Mouse (Mus musculus): ENCODE measurements around the gene Slc6a12. TPM values are rescaled to one million over a fixed set of nuclear protein-coding genes. Genes with fewer than 3 reads are reported as not detected.

Gene Slc6a12
- 0.10 TPM in 1 of 2 replicates, not detected in the other for total RNA-seq (2017)

DNA sequence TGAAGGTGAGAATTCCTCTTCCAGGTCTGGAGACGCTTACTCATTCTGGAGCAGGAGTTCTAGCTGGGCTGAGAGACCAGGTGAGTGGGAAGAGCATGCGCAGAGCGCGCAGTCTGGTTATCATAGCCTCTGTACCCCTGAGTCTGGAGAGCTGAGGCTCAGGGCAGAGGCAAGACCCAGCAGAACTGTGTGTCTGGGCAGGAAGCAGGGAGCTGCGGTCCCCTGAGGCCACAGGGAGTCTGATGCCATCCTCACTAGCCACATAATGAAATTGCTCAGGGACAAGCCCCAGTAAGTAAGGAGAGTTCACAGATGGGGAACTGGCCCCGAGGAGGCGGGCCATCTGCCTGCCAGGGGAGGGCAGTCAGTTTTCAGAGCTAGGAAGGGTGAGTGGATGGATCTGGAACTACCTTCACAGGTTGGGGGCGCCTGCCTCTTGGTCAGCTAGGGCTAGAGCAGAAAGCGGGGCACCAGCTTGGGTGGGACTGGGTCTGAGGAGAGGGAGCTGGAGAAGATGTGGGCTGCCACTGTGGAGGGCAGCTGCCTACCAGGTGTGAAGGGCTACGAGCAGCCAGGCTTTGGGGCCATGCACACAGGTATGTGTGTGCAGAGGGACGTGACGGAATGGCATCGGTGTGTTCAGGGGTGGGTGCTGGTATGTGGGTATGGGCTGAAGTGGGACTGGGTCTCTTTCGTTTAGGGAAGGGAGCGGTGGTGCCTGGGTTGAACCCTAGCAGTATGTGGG is at the start of gene Slc6a12:
Gene Slc6a12, plus strand, starts transcription at position 51 of the 745 bp plus-strand sequence.
- ATAC-seq (replicated peaks; ENCODE audit: low read depth, poor library complexity, severe bottlenecking), result peak; percentile 73

DNA sequence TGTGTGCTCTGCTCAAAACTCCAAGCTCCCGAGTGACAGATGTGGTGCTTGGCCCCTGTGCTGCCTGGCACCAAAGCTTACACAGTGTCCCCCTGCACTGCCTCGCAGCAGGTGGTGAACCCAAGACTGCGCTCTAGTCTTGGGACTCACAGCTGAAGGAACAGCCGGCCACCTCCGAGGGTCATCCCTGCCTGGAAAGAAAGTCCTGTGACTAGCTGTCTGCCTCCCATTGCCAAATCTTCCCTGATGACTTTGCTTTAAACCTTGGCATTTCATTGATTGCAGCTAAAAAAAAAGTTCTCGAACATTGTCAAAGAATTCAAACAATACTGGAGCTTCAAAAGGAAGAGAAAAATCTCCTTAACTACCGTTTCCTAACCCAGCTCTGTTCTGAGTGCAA is 43.6 kb upstream of the Slc6a12 start:
- ATAC-seq (replicated peaks; ENCODE audit: low read depth, poor library complexity, severe bottlenecking), result no peak

DNA sequence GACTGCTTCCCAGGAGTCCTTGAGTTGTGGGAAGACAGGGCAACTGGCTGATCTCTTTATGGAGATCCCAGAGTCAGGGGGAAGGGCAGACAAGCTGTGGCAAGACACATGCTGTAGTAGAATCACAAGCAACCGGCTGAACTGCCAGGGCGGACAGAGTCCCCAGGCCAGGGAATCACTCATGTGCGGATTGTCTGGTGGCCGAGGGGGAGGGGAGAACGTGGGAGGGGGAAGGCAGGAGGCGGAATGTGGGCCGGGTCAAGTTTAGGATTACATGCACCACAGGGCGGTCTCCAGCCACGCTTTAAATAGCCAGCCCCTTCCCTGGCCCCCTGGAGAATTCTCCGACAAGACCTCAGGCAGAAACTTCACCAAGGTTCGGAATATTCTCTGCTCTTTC is 42.9 kb upstream of the Slc6a12 start, which contains the start of gene Slc6a13:
Gene Slc6a13, plus strand, starts transcription at position 274 of the 400 bp plus-strand sequence.
- no peak for ATAC-seq (replicated peaks; ENCODE audit: low read depth, poor library complexity, severe bottlenecking)

DNA sequence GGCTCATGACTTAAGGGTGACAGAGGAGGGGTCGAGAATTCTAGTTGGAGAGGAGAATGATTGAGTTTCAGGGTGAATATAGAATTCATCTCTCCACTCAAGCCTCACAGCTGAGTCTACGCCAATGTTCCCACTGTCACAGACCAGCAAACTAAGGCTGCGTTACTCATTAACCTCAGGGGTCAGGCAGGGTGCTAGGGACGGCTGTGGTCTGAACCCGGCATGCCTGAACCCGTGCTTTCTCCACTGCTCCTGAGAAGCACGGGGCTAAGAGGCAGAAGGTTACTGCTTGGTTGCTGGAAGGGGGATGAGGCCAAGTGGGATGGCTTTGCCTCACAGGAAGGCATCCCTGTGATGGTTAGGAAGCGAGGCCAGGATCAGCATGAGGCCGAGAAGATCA is 42.4 kb upstream of the Slc6a12 start:
- ATAC-seq (replicated peaks; ENCODE audit: low read depth, poor library complexity, severe bottlenecking), result no peak

DNA sequence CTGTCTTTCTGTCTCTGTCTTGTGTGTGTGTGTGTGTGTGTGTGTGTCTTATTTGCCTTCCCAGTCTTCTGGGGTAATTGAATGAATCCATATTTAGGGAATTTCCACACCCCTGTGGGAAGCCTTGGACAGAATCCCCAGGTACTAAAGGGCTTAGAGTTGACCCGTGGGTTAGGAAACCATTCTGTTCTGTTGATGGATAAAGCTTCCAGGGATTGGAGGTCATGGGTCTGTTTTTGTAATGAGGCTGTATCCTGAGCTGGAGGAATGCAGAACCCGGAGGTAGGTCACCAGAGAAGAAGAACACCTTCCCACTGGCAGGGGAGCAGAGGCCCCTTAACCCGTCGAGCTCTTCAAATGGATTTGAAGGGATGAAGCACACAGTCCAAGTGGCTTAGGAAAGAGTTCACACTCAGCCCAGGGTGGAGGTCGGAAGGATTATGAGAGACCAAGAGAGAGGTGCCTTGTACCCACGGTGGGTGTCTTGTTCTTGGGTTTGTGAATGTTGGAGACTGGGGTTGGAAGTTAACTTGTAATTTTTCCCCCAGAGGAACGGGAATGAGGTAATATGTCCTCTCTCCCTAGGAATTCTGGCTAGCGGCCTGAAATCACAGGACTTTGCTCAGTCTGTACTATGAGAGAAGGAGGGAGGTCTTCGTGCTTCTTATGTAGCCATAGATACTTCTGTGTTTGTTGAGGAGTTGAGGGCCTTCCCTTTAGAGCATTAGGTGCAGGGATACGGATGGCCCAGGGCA is 39.2 kb upstream of the Slc6a12 start:
- no peak for ATAC-seq (replicated peaks; ENCODE audit: low read depth, poor library complexity, severe bottlenecking)

DNA sequence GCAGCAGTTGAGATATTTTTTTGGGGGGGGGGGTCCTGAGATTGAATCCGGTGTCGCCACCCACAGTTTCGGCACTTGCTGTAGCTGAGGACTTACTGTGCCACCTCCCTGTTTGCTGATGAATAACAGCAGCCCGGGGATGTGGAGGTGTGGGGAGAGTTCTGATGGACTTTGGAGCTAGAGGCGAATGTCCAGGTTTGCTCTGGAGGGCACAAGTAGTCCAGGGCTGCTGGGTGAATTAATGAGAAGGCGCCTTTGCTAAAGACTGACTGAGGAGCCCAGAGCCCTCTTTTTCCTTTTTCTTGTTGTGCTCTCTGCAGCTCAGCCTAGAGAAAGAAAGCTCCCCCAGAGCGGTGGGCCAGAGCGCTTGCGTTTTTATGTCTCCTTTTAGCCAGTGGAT is 38.2 kb upstream of the Slc6a12 start:
- no peak for ATAC-seq (replicated peaks; ENCODE audit: low read depth, poor library complexity, severe bottlenecking)

DNA sequence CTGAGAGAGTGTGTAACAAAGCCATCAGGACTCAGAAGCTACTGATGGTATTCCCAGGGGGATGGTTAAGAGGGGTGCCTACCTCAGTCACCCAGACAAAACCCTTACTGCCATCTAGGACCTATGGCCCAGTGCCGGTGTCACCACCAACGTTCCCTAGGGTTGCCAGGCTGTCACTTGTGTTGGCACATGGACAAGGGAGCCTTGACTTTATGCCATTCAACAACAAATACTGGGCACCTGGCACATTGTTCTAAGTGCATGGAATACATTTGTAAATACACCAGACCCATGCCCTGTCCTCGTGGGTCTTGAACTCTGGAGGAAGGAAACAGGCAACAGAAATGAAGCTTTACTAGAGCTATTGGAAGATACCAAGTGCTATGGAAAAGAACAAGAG is 37.3 kb upstream of the Slc6a12 start:
- no peak for ATAC-seq (replicated peaks; ENCODE audit: low read depth, poor library complexity, severe bottlenecking)

DNA sequence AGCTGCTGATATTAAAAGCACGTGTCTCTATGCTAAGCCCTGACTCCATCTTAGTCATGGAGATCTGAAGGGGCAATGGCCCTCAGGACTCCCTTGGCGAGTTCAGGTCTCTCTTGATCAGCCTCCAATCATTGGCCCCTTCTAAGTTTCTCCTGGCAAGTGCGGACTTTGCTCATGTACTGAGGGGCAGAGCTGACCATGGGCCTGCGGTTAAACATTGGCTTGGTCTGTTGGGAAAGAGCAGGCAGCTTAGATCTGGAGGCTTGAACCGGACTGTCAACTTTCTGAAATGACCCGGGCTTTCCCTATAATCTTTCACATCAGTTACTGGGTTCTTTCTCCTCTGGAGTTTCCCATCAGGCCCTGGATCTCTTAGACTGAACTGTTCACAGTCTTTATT is 31.9 kb upstream of the Slc6a12 start:
- ATAC-seq (replicated peaks; ENCODE audit: low read depth, poor library complexity, severe bottlenecking), result no peak

DNA sequence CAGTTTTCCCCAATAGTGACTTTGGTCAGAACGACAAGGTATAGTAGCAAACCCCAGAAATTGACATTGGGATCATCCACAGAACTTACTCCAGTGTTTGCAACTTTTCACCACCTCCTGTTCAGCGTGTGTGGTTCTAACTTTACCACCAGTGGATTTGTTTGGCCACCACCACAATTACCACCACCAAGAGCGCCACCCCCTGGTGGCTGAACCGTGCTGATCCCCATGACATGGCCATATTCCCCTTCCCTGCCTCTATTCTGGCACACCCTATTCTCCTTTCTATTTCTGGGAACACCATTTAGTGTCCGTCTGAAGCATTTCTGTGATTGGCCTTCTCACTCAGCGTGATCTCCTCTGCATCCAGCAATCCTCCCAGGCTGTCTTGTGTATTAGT is 23.8 kb upstream of the Slc6a12 start:
- ATAC-seq (replicated peaks; ENCODE audit: low read depth, poor library complexity, severe bottlenecking), result no peak

DNA sequence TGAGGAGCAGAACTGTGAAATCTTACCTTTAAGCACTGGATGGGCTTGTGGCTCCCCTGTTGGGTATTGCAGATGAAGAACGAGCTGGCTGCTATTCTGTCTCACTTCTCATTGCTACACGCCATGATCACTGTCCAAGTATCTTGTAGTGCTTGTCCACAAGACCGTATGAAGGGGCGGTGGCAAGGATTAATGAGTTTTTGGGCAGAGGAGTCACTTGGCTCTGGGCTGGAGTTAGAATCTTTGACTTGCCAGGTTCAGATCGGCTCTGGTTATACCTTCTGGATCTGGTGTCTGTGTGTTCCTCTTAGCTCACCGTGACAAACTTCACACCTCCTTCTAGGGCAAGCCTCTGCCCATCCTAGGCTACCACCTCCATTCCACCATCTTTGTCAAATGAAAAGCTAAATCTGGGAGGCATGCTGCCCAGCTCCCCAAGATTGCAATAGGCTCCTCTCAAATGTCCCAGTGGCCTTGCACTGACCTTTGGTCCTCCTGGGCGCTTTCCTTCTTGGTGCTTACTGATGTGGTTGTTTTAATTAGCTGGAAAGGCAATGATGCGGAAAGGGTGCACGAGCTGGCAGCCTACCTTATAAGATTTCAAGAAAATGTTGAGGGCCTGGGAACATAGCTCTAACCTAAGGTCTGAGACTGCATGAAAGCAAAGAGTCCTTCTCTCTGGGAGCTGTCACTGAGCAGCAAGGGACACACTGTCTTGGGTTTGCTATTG is 20.3 kb upstream of the Slc6a12 start:
- no peak for ATAC-seq (replicated peaks; ENCODE audit: low read depth, poor library complexity, severe bottlenecking)

DNA sequence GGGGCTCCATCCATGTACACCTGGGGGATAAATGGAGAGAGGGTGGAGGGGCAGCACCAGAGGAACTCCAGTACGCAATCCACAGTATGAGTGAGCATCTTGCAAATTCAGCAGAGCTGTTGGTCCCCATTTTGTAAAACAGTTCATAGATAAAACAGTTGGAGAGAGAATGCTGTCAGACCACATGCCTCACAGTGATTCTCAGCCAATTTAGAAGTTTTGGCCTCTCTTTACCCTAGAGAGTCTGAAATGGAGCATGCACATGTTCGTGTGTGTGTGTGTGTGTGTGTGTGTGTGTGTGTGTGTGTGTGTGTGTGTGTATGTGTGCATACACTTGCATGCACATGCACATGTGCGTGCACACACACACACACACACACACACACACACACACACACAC is 17.6 kb upstream of the Slc6a12 start:
- ATAC-seq (replicated peaks; ENCODE audit: low read depth, poor library complexity, severe bottlenecking), result no peak

DNA sequence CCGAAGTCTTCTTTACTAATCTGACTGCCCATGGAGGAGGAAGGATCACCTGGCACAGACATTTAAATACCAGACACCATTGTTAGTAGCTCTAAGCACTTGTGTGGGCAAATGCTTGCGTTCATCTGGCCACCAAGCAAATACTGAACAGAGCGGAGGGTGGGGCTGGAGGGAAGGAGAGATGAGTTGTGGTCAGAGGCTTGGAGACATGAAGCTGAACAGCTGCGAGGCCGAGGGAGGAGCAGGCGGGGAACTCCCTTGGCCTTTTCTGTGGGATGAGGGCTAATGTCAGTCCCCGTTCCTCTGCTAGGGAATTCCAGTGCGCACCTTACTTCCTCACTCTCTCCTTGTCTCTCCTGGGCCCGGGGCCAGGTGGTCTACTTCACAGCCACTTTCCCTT is 17.1 kb upstream of the Slc6a12 start:
- peak; percentile 57 for ATAC-seq (replicated peaks; ENCODE audit: low read depth, poor library complexity, severe bottlenecking)

DNA sequence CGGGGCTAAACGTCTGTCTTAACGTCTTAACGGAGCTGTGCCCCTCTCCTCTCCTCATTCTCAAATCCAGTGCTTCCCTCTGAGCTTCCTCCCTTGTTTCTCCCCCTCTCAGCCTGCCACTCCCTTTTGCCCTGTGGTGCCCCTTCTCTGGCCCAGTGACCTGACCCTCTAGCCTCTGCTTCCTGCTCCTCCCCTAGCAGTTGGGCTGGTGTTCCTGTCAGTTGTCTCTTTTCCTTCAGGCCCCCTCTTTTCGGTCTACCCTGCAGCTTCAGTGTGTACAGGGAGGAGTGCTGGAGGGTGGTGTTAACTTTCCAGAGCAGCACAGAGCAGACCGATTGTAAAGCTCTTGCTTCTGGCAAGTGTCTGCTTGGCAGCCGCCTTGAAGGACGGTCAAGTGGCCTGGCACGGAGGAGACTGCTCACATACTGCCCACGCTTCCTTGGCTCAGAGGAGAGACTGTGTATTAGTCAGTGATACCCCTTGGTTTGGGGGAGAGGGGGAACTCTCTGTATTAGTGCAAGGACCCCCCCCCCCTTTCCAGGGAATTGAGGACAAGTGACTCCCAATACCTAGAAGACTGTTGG is 16.3 kb upstream of the Slc6a12 start:
- peak; percentile 20; the same call in 1 of the 2 replicates for ATAC-seq (replicated peaks; ENCODE audit: low read depth, poor library complexity, severe bottlenecking)

DNA sequence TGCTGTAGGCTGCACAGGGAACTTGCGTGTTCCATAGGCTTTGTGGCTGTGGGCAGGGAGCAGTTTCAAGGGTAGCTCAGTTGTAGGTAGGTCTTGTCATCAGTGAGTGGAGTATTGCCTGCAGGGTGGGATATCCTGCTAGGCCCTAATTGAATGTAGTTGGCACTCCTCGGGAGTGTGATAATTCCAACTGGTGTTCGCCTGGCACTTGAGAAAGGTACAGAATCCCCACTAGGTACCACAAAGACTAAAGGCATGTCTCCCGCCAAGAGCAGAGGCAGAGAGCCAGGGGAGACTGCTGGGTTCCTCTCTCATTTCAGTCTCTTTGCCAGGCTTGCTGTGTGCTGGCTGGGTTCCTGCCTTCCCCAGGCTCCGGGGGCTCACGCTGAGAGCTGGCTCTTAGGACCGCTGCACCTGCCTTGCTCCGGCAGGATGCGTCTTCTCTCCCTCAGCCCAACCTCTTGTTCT is 14.4 kb upstream of the Slc6a12 start:
- no peak for ATAC-seq (replicated peaks; ENCODE audit: low read depth, poor library complexity, severe bottlenecking)

DNA sequence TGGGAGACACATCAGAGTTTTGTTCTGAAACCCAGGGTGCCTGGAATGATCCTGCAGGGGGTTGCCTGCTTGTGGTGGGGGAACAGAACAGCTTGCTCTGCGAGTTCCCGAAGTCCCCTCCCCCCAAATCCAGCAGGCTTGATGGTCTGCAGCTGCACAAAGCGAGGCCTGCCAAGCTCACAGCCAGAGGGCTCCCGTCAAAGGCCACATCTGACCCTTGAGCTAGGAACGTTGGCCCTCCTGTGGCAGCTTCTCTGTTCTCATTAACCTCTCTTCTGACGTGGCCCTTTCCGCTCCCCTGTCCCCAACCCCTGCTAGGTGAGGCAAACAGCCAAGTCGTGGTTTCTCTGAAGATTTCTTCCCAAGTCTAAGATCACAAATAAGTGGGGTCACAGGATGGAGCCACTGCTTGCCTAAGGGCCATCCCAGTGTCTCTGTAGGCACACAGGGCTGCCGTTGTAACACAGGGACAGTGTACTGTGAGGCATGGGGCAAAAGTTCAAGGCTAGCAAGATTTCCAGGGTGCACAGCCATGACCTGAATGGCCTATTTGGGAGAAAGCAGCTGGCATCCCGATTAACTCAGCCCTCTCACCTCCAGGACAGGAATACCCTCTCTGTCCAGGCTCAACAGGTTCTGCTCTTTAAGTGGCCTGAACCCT is 12.9 kb upstream of the Slc6a12 start:
- no peak for ATAC-seq (replicated peaks; ENCODE audit: low read depth, poor library complexity, severe bottlenecking)

DNA sequence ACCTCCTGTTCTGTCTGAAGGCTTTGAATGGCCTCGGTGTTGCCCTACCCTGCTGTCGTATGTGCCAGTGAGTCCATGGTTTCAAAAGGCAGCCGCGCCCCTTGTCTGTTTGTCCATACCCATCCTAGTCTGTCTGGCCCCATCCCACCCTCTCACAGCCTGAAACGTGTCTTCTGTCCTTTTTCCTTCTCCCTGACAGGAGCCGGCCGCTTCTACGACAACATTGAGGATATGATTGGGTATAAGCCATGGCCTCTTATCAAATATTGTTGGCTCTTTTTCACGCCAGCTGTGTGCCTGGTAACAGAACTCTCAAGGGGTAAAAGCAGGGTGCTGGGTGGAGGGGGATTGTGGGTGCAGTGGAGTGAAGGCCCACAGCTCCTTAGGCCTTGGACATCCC is 7.0 kb upstream of the Slc6a12 start:
- ATAC-seq (replicated peaks; ENCODE audit: low read depth, poor library complexity, severe bottlenecking), result no peak

DNA sequence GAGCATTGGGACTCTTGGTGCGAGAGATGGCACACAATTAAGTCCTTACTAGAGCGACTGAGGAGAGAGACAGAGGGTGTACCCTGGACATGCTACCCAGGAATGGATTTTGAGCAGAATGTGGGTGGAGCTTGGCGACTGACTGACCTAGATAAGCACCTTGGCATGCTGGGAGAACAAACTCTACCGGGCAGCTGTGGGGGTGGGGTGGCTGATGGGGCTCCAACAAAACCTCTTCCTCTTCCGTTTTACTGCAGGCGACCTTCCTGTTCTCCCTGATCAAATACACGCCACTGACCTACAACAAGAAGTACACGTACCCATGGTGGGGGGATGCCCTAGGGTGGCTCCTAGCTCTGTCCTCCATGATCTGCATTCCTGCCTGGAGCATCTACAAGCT is 6.3 kb upstream of the Slc6a12 start:
- peak; percentile 40 for ATAC-seq (replicated peaks; ENCODE audit: low read depth, poor library complexity, severe bottlenecking)

DNA sequence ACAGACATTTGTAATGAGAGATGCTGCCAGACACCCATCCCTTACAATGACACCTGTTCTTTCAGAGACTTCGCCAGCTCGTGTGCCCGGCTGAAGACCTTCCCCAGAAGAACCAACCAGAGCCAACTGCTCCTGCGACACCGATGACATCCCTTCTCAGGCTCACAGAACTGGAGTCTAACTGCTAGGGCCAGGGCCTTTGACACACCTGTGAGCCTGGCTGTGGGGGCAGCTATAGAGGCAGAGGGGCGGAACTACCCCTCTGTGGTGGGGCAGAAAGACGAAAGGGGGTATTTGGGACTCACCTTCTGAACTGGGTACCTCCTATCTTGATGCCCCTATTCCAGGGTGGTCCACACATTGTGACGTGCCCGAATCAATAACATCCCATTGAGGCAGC is 5.6 kb upstream of the Slc6a12 start:
- ATAC-seq (replicated peaks; ENCODE audit: low read depth, poor library complexity, severe bottlenecking), result no peak

DNA sequence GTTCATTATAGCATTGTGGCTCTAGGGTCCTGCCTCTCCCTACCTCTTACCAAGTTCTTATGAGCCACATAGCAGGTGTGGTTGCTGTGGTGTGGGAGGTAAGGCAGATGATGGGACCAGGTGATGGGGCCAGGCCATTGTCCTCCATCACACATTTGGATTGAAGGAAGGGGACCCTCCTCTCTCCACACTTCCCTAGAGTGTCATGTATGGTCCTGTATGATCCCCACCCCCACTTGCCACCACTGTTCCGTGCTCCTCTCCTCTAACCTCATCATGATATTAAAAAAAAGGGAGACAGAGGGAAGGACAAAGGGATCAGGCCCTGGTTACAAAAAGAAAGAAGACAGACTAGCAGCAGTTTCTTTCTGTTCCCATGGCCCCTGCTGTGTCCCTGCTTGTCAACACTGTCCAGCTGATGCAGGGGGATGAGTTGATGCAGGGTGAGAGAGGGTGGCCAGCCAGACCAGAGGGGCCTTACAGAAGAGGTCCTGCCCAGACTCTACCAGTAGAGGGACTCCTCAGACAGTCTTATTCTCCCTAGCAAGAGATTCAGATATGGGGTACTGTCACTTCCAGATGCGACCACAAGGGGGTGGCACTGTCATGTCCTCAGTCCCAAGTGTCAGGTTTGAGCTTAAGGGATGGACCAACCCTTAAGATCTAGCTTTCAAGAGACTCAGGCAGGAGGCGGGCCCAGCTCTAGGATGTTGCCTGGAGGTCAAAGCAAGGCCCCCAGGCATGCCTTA is 4.9 kb upstream of the Slc6a12 start:
- ATAC-seq (replicated peaks; ENCODE audit: low read depth, poor library complexity, severe bottlenecking), result peak; percentile 75
